Mouse (Mus musculus) cerebellum, adult 11 months (tissue): ENCODE measurements around the gene Rdh1.

Experiments
- DNase-seq: peaks from one replicate; pipeline ENCODE4 v3.0.0; 2022

Rdh1 gene

DNA sequence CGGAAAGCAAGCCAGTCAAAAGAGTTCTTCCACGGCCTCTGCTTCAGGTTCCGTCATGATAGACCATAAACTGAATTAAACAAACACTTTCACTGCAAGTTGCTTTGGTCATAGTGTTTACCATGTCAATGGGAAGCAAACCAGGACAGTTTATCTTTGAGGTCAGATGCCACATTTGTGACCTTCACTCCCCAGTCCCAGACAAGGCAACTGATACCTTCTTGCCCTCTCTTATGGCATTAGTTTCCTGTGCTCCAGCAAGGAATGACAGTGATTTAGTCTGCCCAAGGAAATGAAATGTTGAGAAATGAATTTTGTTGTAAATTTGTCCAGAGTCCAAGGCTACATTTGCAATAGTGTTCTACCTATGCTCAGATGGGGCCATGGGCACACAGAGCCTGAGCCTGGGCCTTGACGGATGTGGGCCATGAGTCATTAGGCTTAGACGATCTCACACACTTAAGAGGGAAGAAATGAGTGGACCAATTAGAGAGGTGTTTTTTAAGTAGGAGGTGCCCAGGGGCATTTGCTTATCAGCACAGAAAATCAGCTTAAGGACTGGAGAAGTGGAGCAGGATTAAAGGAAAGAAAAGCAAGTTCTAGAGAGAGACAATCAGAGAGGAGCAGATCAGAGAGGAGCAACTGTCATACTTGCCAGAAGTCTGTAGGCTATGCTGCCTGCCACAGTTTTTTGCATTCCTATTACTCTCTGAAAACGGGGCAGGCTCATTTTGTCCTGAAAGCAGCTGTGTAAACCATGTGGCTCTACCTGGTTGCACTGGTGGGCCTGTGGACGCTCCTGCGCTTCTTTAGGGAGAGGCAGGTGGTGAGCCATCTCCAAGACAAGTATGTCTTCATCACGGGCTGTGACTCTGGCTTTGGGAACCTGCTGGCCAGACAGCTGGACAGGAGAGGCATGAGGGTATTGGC lies at the start of gene Rdh1, which contains the start of gene Rdh16f1:
TSS of gene Rdh1 (plus strand) at position 541 of the 930 bp plus-strand sequence.
TSS of gene Rdh16f1 (plus strand) at position 607 of the 930 bp plus-strand sequence.
- DNase-seq: no peak

DNA sequence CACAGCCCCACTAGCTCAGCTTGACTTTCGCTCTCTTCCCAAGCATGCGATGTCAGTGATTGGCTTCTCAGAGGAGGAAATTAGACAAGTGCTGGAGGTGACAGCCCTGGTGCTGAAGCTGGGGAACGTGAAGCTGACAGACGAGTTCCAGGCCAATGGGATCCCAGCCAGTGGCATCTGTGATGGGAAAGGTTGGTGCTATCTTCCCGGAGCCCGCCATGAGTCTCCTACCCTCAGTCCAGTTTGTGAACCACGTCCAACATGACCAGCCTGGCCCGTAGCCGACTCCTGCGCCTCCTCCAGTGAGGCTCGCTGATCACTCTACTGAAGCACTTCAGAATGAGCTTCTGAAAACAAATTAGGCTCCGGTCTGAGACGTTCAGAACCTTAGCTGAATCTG lies 49.2 kb upstream of the Rdh1 start:
- no peak for DNase-seq

DNA sequence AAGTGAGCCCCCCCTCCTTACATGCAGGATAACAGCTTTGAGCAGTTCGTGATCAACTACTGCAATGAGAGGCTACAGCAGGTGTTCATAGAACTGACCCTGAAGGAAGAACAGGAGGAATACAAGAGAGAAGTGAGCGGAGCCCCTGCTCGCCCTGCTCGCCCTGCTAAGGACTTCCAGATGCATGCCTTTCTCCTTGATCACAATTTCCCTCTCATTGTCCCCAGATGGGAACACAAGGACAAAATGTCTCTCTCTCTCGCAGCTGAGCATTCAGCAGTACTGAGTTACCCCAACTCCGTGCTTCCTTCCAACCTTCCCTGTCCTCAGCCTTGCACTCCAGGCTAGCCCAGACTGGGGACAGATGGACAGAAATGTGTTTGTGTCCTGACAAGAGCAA lies 46.8 kb upstream of the Rdh1 start:
- no peak for DNase-seq

DNA sequence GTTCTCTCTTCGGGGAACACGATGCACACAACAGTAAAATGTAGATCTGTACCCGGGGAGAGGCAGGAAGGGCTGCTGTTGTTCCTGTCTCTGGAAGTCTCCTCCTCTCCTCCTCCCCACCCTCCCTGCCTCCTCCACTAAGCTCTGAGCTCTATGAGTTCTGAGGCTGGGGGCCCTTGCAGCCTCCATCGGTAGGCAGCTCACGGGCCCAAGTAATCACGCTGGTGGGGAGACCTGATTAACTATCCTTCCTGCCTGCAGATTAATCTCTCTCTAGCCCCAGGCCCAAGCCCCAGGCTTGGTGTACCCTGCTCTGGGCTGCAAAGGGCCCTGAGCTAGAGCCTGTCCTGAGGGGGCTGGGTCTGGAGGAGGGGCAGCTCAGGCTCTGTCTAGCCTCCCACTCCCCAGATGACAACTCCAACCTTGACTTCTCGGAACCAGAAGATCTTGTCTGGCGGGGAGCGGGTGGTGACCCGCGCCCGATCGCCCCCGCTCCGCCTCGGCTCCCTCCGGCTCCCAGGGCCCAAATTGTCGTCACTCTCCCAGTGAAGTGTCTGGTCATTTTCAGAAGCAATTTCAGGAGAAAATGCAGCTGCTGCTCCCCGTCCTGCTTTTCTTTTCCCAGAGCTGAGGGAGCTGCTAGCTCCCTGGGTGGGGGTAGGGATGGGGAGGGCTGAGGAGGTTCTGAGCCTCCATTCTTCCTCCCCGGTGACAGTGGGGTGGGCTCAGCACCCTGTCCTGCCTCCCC lies 37.7 kb upstream of the Rdh1 start:
- DNase-seq: no peak

DNA sequence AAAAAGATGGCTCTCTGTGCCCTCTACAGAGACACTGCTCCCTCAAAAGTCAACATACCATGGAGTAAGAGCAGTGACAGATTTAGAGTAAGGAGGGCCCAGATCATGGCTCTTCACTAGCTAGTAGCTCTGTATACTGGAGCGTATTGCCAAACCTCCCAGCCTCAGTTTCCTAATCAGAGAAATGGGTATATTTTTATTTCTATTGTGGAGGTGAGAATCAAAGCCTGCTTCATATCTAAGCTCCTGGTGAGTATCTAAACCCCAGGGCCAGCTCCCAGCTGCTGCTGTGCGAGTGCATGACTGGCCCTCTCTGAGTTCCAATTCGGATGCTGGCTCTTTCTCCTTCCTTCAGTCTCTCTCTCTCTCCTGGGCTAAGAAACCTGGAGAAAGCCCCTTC lies 35.3 kb upstream of the Rdh1 start, which contains the start of gene Tac2:
TSS of gene Tac2 (plus strand) at position 301 of the 400 bp plus-strand sequence.
- DNase-seq: no peak

DNA sequence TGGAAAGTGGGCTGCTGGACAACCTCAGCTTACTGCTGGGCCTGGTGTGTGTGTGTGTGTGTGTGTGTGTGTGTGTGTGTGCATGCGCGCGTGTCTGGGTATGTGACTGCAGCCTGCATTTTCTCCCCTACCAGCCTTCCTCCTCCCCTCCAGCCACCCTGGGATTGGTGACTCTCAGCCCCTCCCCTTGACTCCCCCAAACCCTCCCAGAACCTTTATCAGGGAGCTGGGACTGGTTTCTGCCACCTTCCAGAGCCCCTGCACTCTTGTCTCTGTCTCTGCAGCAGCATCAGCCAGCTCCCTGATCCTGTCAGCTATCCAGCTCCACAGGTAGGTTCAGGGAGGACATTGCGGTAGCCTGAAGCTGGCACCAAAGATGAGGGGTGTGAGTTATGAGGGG lies 34.4 kb upstream of the Rdh1 start:
- DNase-seq: no peak

DNA sequence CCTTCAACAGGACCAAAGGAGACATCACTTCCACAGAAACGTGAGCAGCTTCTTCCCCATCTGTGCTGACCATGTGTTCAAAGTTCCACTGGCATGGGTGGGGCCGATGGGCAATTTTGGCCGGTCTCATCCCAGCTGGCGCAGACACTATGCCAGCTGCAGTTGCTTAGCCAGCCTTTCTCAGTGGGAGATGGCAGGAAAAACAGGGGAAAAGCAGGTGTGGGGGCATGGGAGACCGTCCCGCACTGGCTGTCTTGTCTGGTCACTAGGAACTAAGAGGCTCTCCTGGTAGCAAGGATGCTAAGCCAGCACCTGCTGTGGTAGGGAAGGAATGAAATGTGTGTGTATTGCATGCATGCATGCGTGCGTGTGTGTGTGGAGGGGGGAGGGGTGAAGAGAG lies 31.1 kb upstream of the Rdh1 start:
- no peak for DNase-seq

DNA sequence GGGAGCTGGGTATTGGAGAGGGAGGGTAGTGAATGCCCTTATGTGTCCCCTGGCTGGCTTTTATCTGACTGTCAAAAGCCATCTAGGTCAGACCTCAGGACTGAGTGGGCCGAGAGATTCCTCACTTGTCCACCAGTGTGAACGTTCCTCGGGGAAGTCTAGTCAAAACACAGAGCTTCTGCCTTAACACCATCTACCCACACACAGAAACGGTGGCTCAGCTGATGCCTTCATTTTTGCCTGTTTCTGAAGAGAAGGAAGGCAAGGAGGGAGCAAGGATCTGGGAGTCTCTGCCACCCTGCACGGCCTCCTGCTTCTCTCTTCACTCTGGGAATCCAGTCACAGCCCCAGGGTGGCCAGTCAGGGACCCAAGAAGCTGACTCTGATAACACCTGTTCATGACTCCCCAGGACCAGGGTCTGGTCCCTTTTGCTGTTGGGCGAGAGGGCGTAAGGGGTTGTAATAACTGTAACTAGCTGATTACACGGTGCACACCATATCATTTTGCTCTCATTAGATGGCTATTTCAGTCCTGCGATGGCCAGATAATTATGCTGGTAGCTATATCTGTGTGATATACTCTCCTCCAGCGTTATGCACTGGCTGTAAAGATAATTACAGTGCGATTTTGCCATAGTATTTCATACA lies 29.1 kb upstream of the Rdh1 start:
- DNase-seq: no peak

DNA sequence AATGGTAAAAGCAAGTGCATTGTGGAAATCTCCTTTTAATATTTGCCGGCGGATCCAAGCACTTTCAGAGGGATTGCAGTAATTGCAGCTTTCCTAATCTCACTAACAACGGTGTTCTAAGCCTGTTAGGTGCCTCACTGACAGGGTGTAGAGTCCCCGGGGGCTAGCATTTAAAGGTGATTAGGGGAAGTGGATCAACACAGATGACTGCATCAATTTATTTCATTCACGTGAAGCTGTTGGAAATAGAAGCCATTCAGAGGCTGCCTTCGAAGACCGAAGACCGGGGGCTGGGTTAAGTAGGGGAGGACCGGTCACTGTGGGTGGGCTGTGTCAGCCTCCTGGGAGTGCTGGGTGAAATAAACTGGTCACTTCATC lies 28.6 kb upstream of the Rdh1 start:
- no peak for DNase-seq

DNA sequence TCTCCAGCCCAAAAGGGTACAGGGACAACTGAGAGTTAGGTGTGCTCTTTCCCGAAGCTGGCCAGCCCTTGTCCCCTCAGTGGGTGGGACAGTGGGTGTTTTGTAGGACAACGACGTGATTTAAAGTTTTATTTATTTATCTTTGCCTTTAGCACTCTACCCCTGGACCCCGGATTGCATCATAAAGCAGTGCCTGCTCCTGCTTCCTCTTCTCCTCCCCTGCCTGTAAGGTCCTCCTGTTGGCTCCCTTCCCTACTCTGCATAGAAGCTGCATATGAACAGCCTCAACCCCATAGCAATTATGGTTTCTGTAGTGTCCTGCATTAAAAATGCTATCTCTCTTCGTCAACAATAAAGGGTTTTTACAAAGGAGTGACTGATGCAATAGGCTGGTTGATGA lies 28.1 kb upstream of the Rdh1 start:
- DNase-seq: no peak

DNA sequence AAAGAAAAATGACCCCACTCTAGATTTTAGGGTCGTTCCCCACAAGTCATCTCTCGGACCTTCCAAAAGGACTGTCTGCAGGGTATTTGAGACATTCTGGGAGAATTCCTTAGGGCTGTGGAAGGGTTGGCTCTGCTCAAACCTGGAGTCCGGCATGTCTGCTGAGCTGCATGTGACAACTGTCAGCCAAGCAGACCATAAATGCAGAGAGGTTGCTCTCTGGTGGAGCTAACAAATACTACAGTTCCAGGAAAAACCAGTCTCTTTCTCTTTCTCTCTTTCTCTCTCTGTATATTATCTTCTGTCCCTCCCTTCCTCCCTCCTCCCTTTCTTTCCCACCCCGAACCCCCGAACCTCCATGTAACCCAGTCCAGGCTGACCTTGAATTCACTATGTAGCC lies 25.1 kb upstream of the Rdh1 start:
- DNase-seq: no peak

DNA sequence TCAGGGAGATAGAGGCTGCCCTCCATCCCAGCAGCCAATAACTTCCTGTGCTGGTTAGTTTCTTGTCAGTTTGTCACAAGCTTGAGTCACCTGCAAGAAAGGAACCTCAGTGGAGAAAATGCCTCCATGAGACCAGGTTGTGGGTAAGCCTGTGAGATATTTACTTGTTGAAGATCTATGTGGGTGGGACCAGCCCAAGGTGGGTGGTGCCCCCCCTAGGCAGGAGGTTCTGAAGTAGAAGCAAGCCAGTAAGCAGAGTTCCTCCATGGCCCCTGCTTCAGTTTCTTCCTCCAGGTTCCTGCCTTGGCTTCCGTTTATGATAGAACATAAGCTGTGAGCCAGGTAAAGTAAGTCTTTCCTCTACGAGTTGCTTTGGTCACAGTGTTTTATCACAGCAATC lies 23.3 kb upstream of the Rdh1 start:
- DNase-seq: no peak

DNA sequence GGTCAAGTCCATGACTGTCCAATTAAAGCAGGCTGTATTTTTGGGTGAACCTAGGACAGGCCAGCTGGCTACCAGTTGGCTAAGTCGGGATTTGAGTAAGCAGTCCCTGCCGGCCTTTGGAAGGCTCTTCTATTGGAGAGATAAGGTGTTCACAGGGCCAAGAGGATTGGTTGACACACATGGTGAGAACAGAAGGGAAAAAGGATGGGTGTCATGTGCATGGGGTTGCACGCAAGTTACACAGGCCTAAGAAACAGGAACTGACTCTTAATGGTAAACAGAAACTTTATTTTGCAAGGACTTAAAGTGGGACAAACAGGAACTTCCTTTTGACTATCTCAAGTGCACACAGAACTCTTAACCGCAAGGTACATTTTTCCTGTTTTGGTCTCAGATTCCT lies 22.6 kb upstream of the Rdh1 start:
- DNase-seq: no peak

DNA sequence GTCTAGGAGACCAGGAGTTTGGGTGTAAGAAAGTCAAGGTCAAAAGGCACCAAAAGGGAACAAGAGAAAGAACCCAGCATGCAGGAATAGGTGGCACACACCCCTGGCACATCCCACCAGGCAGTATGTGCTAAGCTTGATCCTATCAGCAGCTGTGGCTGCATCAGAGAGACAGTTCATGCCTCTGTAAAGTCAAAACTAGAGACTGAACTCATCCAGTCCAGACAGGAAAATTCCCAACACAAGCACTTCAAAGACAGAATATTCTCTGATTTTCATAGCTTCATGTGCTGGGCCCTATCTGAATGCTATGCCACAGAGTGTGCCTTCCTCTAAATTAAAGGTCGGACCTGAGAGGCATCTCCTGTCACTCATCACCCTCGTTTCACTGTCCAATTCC lies 22.0 kb upstream of the Rdh1 start:
- DNase-seq: no peak

DNA sequence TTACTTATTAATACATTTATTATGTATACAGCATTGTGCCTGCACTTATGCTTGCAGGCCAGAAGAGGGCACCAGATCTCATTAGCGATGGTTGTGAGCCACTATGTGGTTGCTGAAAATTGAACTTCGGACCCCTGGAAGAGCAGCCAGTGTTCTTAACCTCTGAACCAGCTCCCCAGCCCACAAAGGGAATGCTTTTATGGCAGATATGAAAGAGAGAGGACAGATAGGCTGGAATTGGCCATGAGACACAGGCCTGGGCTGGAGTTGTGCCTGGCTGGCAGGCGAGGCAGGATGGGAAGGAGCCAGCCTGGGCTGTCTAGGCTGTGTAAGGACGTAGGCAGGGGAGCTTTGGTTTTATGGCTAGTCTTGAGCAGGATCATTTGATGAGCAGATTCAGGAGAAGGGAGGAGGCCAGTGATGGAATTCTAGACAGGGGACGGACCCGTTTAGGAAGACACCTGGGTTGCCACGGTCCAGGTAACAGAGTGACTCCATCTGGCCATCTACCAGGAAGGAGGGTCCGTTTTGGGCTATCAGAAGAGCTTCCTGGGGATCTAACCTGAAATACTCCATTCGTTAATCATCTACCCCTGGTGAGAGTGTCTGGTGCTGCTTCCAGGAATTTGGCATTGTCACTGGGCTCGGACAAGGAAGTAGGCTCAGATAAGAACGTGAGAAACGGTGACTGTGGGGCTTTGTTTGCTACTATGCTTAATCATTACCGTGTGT lies 21.2 kb upstream of the Rdh1 start:
- no peak for DNase-seq

DNA sequence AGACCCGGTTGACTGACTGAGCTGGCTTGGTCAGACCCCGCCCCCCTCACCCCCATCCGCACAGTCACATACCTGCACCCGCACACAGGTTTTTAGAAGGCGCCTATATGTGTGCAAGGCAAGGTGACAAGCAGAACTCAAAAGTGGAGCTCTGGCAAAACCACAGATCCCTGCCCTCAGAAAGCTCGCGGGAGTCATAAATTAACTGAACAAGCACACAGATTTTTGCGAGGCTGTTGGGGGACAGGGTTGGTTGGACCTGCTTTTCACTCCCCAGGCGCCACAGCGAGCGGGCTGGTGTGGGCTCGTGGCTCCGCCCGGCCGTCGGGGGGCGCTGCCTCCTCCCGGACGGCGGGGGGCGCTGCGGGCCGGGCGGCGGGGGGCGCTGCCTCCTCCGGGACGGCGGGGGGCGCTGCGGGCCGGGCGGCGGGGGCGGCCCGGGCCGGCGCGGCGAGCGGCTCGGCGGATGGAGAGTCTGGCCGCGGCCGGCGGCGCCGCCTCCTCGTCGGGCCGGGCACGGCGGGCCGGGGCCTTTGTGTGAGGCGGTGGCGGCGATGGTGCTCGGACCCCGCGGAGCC lies 20.3 kb upstream of the Rdh1 start, which contains the start of gene Zbtb39:
TSS of gene Zbtb39 (plus strand) at position 456 of the 578 bp plus-strand sequence.
- peak; percentile 66 for DNase-seq

DNA sequence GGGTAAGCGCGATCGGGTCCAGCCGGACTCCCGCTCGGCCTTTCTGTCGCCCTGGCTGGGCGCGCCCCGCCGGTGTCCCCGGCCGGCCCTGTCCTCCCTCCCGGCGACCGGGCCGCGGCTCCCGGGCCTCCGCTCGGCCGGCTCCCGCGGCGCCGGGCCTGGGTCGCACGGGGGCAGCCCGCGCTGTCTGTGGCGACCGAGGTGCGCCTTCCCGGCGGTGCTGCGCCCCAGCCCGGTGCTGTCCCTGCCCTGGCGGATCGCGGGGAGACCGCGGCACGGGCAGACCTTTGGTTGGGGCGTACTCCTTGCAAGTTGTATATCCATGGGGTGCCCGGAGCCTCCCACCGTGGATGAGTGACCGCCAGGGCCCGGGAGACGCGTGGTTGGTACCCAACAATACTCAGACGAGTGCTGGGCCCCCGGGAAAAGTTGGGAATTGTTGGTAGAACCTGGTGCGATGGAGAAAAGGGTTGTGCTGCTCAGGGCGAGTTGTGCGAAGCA lies 19.8 kb upstream of the Rdh1 start:
- peak; percentile 33 for DNase-seq

DNA sequence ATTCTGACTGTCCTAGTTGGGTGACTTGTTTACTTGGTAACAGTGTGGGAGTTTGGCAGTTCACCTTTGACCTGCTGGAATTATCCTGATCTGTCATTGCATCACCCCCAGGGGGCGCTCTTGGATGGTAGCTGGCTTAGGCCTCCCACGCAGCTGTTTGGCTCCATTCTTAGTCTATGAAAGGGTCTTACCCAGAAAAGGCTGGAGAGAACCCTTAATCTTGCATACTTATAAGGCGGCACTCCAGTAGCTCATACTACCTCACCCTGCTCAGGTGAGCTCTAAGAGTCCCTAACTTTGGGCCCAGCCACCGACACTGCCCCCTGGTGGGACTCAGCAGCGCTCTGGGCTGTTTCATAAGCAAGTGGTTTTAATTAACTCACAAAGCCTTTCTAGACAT lies 14.9 kb upstream of the Rdh1 start:
- DNase-seq: no peak

DNA sequence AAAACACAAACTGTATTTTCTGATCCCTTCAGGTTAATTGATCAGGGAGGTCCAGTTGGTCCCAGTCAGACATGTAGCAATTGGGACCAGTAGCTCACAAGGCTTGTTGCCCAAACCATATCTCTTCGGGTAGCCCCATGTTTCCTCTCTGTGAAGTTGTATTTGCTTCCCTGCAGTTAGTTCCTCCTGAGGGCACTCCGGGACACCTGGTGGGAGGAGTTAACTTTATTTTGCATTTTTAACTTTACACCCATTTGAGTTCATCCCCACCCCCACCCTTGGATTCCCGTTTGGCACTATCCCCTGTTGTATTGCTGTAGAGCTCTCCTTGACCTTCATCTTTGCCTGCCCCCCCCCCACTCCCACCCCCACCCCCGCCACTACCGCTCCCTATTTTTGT lies 13.6 kb upstream of the Rdh1 start:
- DNase-seq: no peak

DNA sequence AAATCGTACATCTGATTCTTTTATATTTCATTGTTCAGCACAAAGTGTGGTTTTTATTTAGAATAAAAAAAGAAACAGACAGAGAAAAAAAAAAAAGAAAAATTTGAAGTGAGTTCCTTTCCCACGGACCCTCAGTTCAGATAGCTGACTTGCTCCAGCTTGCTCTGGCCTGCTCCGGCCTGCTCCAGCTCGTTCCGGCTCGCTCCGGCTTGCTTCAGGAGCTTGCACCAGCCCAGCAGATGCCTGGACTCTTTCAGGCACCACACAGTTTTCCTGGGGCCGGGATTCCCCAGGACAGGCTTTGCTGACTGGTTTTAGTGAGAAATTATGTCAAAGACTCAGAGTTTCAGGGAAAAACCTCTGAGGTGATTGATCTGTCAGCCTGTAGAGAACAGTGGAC lies 12.3 kb upstream of the Rdh1 start:
- DNase-seq: no peak

DNA sequence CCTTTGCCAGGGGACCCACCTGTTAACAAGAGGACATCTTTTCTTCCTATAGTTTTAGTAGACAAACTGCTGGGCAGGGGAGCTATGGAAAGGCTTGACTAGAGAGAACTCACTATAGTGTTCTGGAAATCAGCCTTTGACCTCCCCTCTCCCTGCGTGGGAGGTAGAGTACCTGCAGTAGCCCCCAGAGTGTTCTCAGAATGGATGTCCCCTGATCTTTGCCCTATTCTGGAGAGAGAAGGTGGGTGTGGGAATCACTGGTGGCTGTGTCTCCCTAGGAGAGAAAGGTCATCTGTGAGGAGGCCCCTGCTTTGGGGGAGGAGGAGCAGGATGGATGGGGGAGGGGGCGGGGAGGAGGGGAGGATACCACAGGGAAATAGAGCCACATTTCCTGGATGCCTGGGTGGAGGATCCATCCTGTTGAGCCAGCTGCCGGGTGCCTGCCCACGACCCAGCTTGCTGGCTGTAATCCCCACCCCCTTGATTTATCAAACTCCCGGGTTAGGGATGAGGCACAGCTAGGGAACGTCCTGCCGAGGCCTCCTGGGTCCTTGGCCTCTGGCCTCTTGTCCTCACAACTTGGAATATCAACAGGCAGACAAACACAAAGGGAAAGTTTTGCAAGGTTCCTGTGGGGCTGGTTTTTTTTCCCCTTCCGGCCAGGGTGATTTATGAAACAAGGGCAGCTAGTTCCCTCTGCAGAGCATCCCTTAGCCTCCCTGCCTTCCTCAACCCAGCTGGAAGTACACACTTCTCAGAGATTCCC lies 10.5 kb upstream of the Rdh1 start:
- no peak for DNase-seq
